Mouse (Mus musculus) midbrain, postnatal 0 days (tissue): ENCODE measurements around the gene Rai14. TPM values are rescaled to one million over a fixed set of nuclear protein-coding genes. Genes with fewer than 3 reads are reported as not detected.

Source experiments
- ATAC-seq: fragments of 200-750 bp; cut with Nextera tagmentation; 2 replicates; pipeline ENCODE4 v1.8.0; 2017; ENCODE audit warnings: moderate number of reproducible peaks, mild to moderate bottlenecking, moderate TSS enrichment, moderate library complexity; ENCODE audit not compliant: low FRiP score
- DNase-seq: peaks from one replicate; pipeline ENCODE4 v3.0.0-alpha.2; 2015; ENCODE audit warnings: low spot score
- H3K27ac ChIP-seq: fragments of 300-500 bp; sonication (generic); 2 replicates; pipeline ENCODE4 v1.5.1; 2014; ENCODE audit warnings: low read depth, mild to moderate bottlenecking, low read length, mixed read lengths
- H3K27me3 ChIP-seq: fragments of 300-500 bp; sonication (generic); 2 replicates; pipeline ENCODE4 v1.6.1; 2014; ENCODE audit warnings: low read length, control low read depth, mixed read lengths; ENCODE audit not compliant: insufficient read depth
- H3K36me3 ChIP-seq: fragments of 300-500 bp; sonication (generic); 2 replicates; pipeline ENCODE4 v1.6.1; 2014; ENCODE audit warnings: low read length, control low read depth, mixed read lengths; ENCODE audit not compliant: insufficient read depth
- H3K4me1 ChIP-seq: fragments of 300-500 bp; sonication (generic); 2 replicates; pipeline ENCODE4 v1.6.1; 2014; ENCODE audit warnings: mild to moderate bottlenecking, control low read depth, antibody characterized with exemption, low read length, mixed read lengths; ENCODE audit not compliant: insufficient read depth
- H3K4me2 ChIP-seq: fragments of 300-500 bp; sonication (generic); 2 replicates; pipeline ENCODE4 v1.6.1; 2014; ENCODE audit warnings: low read depth, mild to moderate bottlenecking, low read length, mixed read lengths; ENCODE audit not compliant: poor library complexity, severe bottlenecking
- H3K4me3 ChIP-seq: fragments of 300-500 bp; sonication (generic); 2 replicates; pipeline ENCODE4 v1.5.1; 2014; ENCODE audit warnings: low read depth, mild to moderate bottlenecking, low read length, moderate library complexity
- H3K9ac ChIP-seq: fragments of 300-500 bp; sonication (generic); replicated peaks from 2 replicates; pipeline ENCODE4 v1.6.1; 2014; ENCODE audit warnings: mild to moderate bottlenecking, low read length, moderate library complexity, mixed read lengths; ENCODE audit not compliant: poor library complexity, severe bottlenecking
- H3K9me3 ChIP-seq: fragments of 300-500 bp; sonication (generic); 2 replicates; pipeline ENCODE4 v1.6.1; 2016; ENCODE audit warnings: low read length, control low read depth
- CTCF ChIP-seq: IDR thresholded peaks from 2 replicates; pipeline ENCODE4 v1.5.1; 2016; ENCODE audit warnings: antibody characterized with exemption, mild to moderate bottlenecking
- WGBS: fragments of 180-500 bp; shearing (Covaris S2); extraction: QIAGEN DNeasy Blood & Tissue Kit; methylation state at CpG from one replicate; pipeline ENCODE4 v1.1.7; 2014; 5-methylcytosine and 5-hydroxymethylcytosine counted together
- polyA plus RNA-seq: library from polyadenylated mRNA; unstranded; fragments of >200 nt; fragmentation: Nextera tagmentation; extraction: Ambion mirVana; gene quantifications from 2 replicates; pipeline ENCODE4 v1.2.1, GENCODE M21; 2015
- total RNA-seq: library from RNA; depleted of rRNA; stranded (reverse); fragments of >200 nt; gene quantifications from 2 replicates; pipeline ENCODE4 v1.2.3, GENCODE M21; 2014; rRNA removed

Gene Rai14
- total RNA-seq = 9.0 TPM in 2 replicates
- polyA plus RNA-seq = 2.7 and 4.3 TPM in 2 replicates

GRCm38 (mm10) chr15:10714409-10715138, at the start of gene Rai14:
Gene Rai14, minus strand, starts transcription at chr15:10714624.
- ATAC-seq = peak; percentile 58
- Histone ChIP-seq H3K36me3 (no peaks in the 10 kb centered on the region), H3K27me3 (no peaks in the 10 kb centered on the region; the same call in 1 of the 2 replicates), H3K4me3 (peak within 1 kb of the TSS; percentile 78), H3K4me2 (peak within 1 kb of the TSS; percentile 99), H3K27ac (0 out of 2 replicates have a peak within 1 kb of the TSS, but pooled peaks have one; percentile 26), H3K4me1 (0 out of 2 replicates have a peak, but pooled peaks cover 2% of the 10 kb centered on the region), H3K9me3 (no peaks in the 10 kb centered on the region), H3K9ac (peak within 1 kb of the TSS; percentile 70)
- DNase-seq = no peak
- no peak; the same call in none of the 2 replicates for TF ChIP-seq CTCF
- WGBS = under 1% methylated on average over 51 of the region's 68 CpGs

GRCm38 (mm10) chr15:10761441-10761840, 47.0 kb upstream of the Rai14 start:
- TF ChIP-seq CTCF = no peak
- Histone ChIP-seq H3K4me1 (no peaks in the 10 kb centered on the region), H3K9me3 (no peaks in the 10 kb centered on the region), H3K9ac (no peak overlapping the region), H3K4me2 (no peak overlapping the region), H3K36me3 (no peaks in the 10 kb centered on the region), H3K27me3 (no peaks in the 10 kb centered on the region), H3K27ac (no peak overlapping the region), H3K4me3 (no peak overlapping the region)
- ATAC-seq = no peak
- DNase-seq = no peak
- 87% methylated on average over 6 of the region's 6 CpGs for WGBS

GRCm38 (mm10) chr15:10760006-10760405, 45.6 kb upstream of the Rai14 start:
- no peak overlapping the region for H3K9ac ChIP-seq
- 85% methylated on average over 12 of the region's 12 CpGs for WGBS

GRCm38 (mm10) chr15:10759440-10759839, 45.0 kb upstream of the Rai14 start:
- H3K4me3 ChIP-seq = no peak overlapping the region
- H3K27me3 ChIP-seq = no peaks in the 10 kb centered on the region
- DNase-seq (no peak), ATAC-seq (no peak)
- H3K9ac ChIP-seq = no peak overlapping the region
- WGBS = 95% methylated on average over 4 of the region's 4 CpGs
- H3K4me1 ChIP-seq = no peaks in the 10 kb centered on the region
- no peak for TF ChIP-seq CTCF
- H3K36me3 ChIP-seq = no peaks in the 10 kb centered on the region
- no peaks in the 10 kb centered on the region for H3K9me3 ChIP-seq
- H3K27ac ChIP-seq = no peak overlapping the region
- no peak overlapping the region for H3K4me2 ChIP-seq

More at GRCm38 (mm10) chr15:10760006-10760405, 45.6 kb upstream of the Rai14 start:
- no peak overlapping the region for H3K4me2 ChIP-seq
- no peak for TF ChIP-seq CTCF
- no peak overlapping the region for H3K4me3 ChIP-seq
- no peak overlapping the region for H3K27ac ChIP-seq
- H3K36me3 ChIP-seq = no peaks in the 10 kb centered on the region
- no peaks in the 10 kb centered on the region for H3K9me3 ChIP-seq
- H3K27me3 ChIP-seq = no peaks in the 10 kb centered on the region
- H3K4me1 ChIP-seq = no peaks in the 10 kb centered on the region
- ATAC-seq = no peak
- DNase-seq = no peak

- no peak overlapping the region for H3K4me3 ChIP-seq
- no peaks in the 10 kb centered on the region for H3K9me3 ChIP-seq
- no peaks in the 10 kb centered on the region for H3K4me1 ChIP-seq
- no peaks in the 10 kb centered on the region for H3K27me3 ChIP-seq
- DNase-seq (no peak), ATAC-seq (no peak)
- H3K27ac ChIP-seq = no peak overlapping the region
- no peak overlapping the region for H3K9ac ChIP-seq
- TF ChIP-seq CTCF = no peak
- H3K4me2 ChIP-seq = no peak overlapping the region
- H3K36me3 ChIP-seq = no peaks in the 10 kb centered on the region
Measured at GRCm38 (mm10) chr15:10758808-10759207, 44.4 kb upstream of the Rai14 start.

- no peak overlapping the region for H3K9ac ChIP-seq
- H3K9me3 ChIP-seq = no peaks in the 10 kb centered on the region
- no peak overlapping the region for H3K27ac ChIP-seq
- no peak overlapping the region for H3K4me3 ChIP-seq
- 84% methylated on average over 2 of the region's 2 CpGs for WGBS
- peaks cover 11% of the 10 kb centered on the region for H3K4me1 ChIP-seq
- no peaks in the 10 kb centered on the region for H3K27me3 ChIP-seq
- TF ChIP-seq CTCF = no peak
- no peaks in the 10 kb centered on the region for H3K36me3 ChIP-seq
- ATAC-seq = no peak
- no peak overlapping the region for H3K4me2 ChIP-seq
- DNase-seq = no peak
Measured at GRCm38 (mm10) chr15:10751141-10751540, 36.7 kb upstream of the Rai14 start.
